Mouse (Mus musculus) MEL (cell line): ENCODE measurements around the gene Ndufaf8. TPM values are rescaled to one million over a fixed set of nuclear protein-coding genes. Genes with fewer than 3 reads are reported as not detected.

Source experiments
- DNase-seq: peaks from one replicate; pipeline ENCODE4 v3.0.0; 2011; ENCODE audit warnings: low read depth, low spot score
- H3K27ac ChIP-seq: 2 replicates; pipeline ENCODE4 v1.5.1; 2012; ENCODE audit warnings: low read depth, mild to moderate bottlenecking, control low read depth, low read length, moderate library complexity; ENCODE audit not compliant: control insufficient read depth
- H3K27me3 ChIP-seq, 2 experiments: fragments of 150-350 bp in 1 of 2; sonication (generic) in 1 of 2; 2 replicates each; pipeline ENCODE4 v1.6.1; 2012; ENCODE audit warnings: low read length in 2 of 2, mild to moderate bottlenecking in 2 of 2, improper control_type of control experiment in 1 of 2, moderate library complexity in 1 of 2; ENCODE audit not compliant: insufficient read depth in 2 of 2, control insufficient read depth in 1 of 2
- H3K36me3 ChIP-seq, 2 experiments: 2 replicates each; pipeline ENCODE4 v1.6.1; 2012 to 2014; ENCODE audit warnings: low read length in 2 of 2, improper control_type of control experiment in 1 of 2, inconsistent platforms in 1 of 2, mild to moderate bottlenecking in 1 of 2; ENCODE audit not compliant: insufficient read depth in 2 of 2, control insufficient read depth in 1 of 2
- H3K4me1 ChIP-seq, 2 experiments: fragments of 150-350 bp in 1 of 2; sonication (generic) in 1 of 2; 2 replicates each; pipeline ENCODE4 v1.6.1; 2012; ENCODE audit warnings: low read length in 2 of 2, improper control_type of control experiment in 1 of 2, mild to moderate bottlenecking in 1 of 2; ENCODE audit not compliant: insufficient read depth in 2 of 2, control insufficient read depth in 1 of 2
- H3K4me3 ChIP-seq, 2 experiments: fragments of 150-350 bp in 1 of 2; sonication (generic) in 1 of 2; 2 replicates each; pipeline ENCODE4 v1.5.1; 2012; ENCODE audit warnings: low read depth in 2 of 2, low read length in 2 of 2, mild to moderate bottlenecking in 2 of 2, moderate library complexity in 2 of 2, control low read depth in 1 of 2, improper control_type of control experiment in 1 of 2; ENCODE audit not compliant: control insufficient read depth in 1 of 2, insufficient read depth in 1 of 2
- H3K79me2 ChIP-seq: 2 replicates; pipeline ENCODE4 v1.6.1; 2012; ENCODE audit warnings: mild to moderate bottlenecking, low read length, moderate library complexity; ENCODE audit not compliant: control insufficient read depth, poor library complexity, insufficient read depth
- H3K9ac ChIP-seq: 2 replicates; pipeline ENCODE4 v1.6.1; 2012; ENCODE audit warnings: low read depth, mild to moderate bottlenecking, control low read depth, low read length, moderate library complexity; ENCODE audit not compliant: control insufficient read depth, poor library complexity, severe bottlenecking
- H3K9me3 ChIP-seq: fragments of 150-350 bp; sonication (generic); replicated peaks from 2 replicates; pipeline ENCODE4 v1.6.1; 2012; ENCODE audit warnings: mild to moderate bottlenecking, low read length, improper control_type of control experiment, moderate library complexity; ENCODE audit not compliant: insufficient read depth
- CHD1 ChIP-seq: IDR thresholded peaks from 2 replicates; pipeline ENCODE4 v1.6.1; 2012; ENCODE audit warnings: low read depth, mild to moderate bottlenecking, inconsistent platforms, low read length, improper control_type of control experiment
- CTCF ChIP-seq, 3 experiments: IDR thresholded peaks in 2 of 3; conservative IDR thresholded peaks in 1 of 3; 2 replicates each; pipeline ENCODE4 v1.5.1; 2011 to 2012; ENCODE audit warnings: low read length in 3 of 3, low read depth in 2 of 3, mild to moderate bottlenecking in 2 of 3, improper control_type of control experiment in 1 of 3, inconsistent platforms in 1 of 3, mixed read lengths in 1 of 3, moderate library complexity in 1 of 3; ENCODE audit not compliant: control insufficient read depth in 1 of 3, insufficient read depth in 1 of 3, poor library complexity in 1 of 3, severe bottlenecking in 1 of 3
- E2F4 ChIP-seq: IDR thresholded peaks from 2 replicates; pipeline ENCODE4 v1.6.1; 2011; ENCODE audit warnings: low read depth, low read length, improper control_type of control experiment, borderline replicate concordance
- ELF1 ChIP-seq: IDR thresholded peaks from 2 replicates; pipeline ENCODE4 v1.6.1; 2014; ENCODE audit warnings: low read depth, mild to moderate bottlenecking, inconsistent platforms, low read length, improper control_type of control experiment, moderate library complexity
- EP300 ChIP-seq, 2 experiments: IDR thresholded peaks; 2 replicates each; pipeline ENCODE4 v1.6.1; 2011; ENCODE audit warnings: improper control_type of control experiment in 2 of 2, low read length in 2 of 2, low read depth in 1 of 2, mild to moderate bottlenecking in 1 of 2
- ETS1 ChIP-seq: IDR thresholded peaks from 2 replicates; pipeline ENCODE4 v1.6.1; 2012; ENCODE audit warnings: low read depth, mild to moderate bottlenecking, inconsistent platforms, low read length, improper control_type of control experiment, moderate library complexity
- GABPA ChIP-seq: IDR thresholded peaks from 2 replicates; pipeline ENCODE4 v1.6.1; 2012; ENCODE audit warnings: low read depth, mild to moderate bottlenecking, inconsistent platforms, low read length, improper control_type of control experiment, moderate library complexity
- GATA1 ChIP-seq: IDR thresholded peaks from 2 replicates; pipeline ENCODE4 v1.6.1; 2011; ENCODE audit warnings: low read depth, low read length, improper control_type of control experiment
- KAT2A ChIP-seq: conservative IDR thresholded peaks from 2 replicates; pipeline ENCODE4 v1.6.1; 2012; ENCODE audit warnings: low read depth, low read length, improper control_type of control experiment, inconsistent platforms
- MAX ChIP-seq: IDR thresholded peaks from 2 replicates; pipeline ENCODE4 v1.6.1; 2011; ENCODE audit warnings: low read length, improper control_type of control experiment
- MXI1 ChIP-seq: IDR thresholded peaks from 2 replicates; pipeline ENCODE4 v1.6.1; 2011; ENCODE audit warnings: mild to moderate bottlenecking, low read depth, low read length, improper control_type of control experiment
- NELFE ChIP-seq: IDR thresholded peaks from 2 replicates; pipeline ENCODE4 v1.6.1; 2011; ENCODE audit warnings: low read depth, low read length, improper control_type of control experiment
- NRF1 ChIP-seq: IDR thresholded peaks from 2 replicates; pipeline ENCODE4 v1.6.1; 2014; ENCODE audit warnings: low read depth, mild to moderate bottlenecking, inconsistent platforms, low read length, improper control_type of control experiment, moderate library complexity; ENCODE audit not compliant: poor library complexity, insufficient read depth, severe bottlenecking
- POLR2A ChIP-seq, 2 experiments: IDR thresholded peaks; 2 replicates each; pipeline ENCODE4 v1.6.1; 2011 to 2012; ENCODE audit warnings: low read length in 2 of 2, mild to moderate bottlenecking in 2 of 2, control low read depth in 1 of 2, improper control_type of control experiment in 1 of 2, low read depth in 1 of 2, moderate library complexity in 1 of 2; ENCODE audit not compliant: control insufficient read depth in 1 of 2, insufficient read depth in 1 of 2, poor library complexity in 1 of 2
- POLR2AphosphoS2 ChIP-seq: IDR thresholded peaks from 2 replicates; pipeline ENCODE4 v1.6.1; 2011; ENCODE audit warnings: low read length, improper control_type of control experiment
- SIN3A ChIP-seq: IDR thresholded peaks from 2 replicates; pipeline ENCODE4 v1.6.1; 2012; ENCODE audit warnings: low read length, improper control_type of control experiment, inconsistent platforms
- ZC3H11A ChIP-seq: IDR thresholded peaks from 2 replicates; pipeline ENCODE4 v1.6.1; 2012; ENCODE audit warnings: low read depth, mild to moderate bottlenecking, inconsistent platforms, low read length, improper control_type of control experiment
- ZNF384 ChIP-seq: IDR thresholded peaks from 2 replicates; pipeline ENCODE4 v1.6.1; 2012; ENCODE audit warnings: low read depth, mild to moderate bottlenecking, inconsistent platforms, low read length, improper control_type of control experiment
- polyA plus RNA-seq, 2 experiments: library from polyadenylated mRNA; stranded (reverse) in 1 of 2; unstranded in 1 of 2; fragments of >175 nt in 1 of 2; fragments of >200 nt in 1 of 2; gene quantifications; 2 replicates each; pipeline versions ENCODE4 v1.2.1 to v1.2.4; 2012; ENCODE audit warnings: low replicate concordance in 2 of 2, low read depth in 1 of 2; ENCODE audit not compliant: insufficient read length in 2 of 2, insufficient read depth in 1 of 2, missing spikeins in 1 of 2
- total RNA-seq: library from RNA; depleted of rRNA; stranded (reverse); fragments of 300-350 nt; gene quantifications from 2 replicates; pipeline ENCODE4 v1.2.3, GENCODE M21; 2012

Ndufaf8 gene
- total and polyA plus RNA-seq, 3 experiments: 77.6 to 120 TPM; not detected in 1

DNA sequence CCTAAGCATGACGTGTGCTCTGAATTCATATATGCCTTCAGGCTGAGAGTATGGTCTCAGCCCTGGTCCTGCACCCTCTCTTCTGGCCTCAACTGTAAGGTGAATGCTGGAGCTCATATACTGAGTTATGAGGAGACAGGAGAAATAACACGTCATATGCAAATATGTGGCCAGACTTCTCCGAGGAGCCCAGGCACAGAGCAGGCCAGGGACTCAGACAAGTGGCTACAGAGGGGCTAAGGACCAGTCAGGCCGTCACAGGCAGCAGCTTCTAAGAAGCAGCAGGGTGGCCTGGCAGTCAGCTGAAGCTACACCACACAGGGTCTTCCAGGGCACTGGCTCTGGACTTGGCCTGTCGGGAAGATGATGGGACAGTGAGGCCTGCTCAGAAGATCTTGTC, 35.4 kb upstream of the Ndufaf8 start:
- no peak overlapping the region for H3K27ac ChIP-seq
- no peaks in the 10 kb centered on the region for H3K79me2 ChIP-seq
- no peaks in the 10 kb centered on the region; a peak in 1 of 4 replicates for H3K4me1 ChIP-seq
- no peak for DNase-seq
- H3K9me3 ChIP-seq: no peaks in the 10 kb centered on the region
- no peak for TF ChIP-seq POLR2AphosphoS2
- no peak for TF ChIP-seq NELFE
- no peak for TF ChIP-seq POLR2A (IDR thresholded peaks at IDR 0.05; ENCODE audit: control insufficient read depth in 1 of 2, insufficient read depth in 1 of 2, low read depth in 1 of 2, low read length in 2 of 2, poor library complexity in 1 of 2)
- TF ChIP-seq MAX: no peak
- TF ChIP-seq GATA1: no peak
- no peak for TF ChIP-seq EP300 (IDR thresholded peaks at IDR 0.05; ENCODE audit: low read depth in 1 of 2, low read length in 2 of 2)
- TF ChIP-seq ELF1: no peak
- TF ChIP-seq SIN3A: no peak
- no peak for TF ChIP-seq ZC3H11A
- no peak for TF ChIP-seq NRF1
- no peak for TF ChIP-seq CHD1
- TF ChIP-seq E2F4: no peak
- no peak for TF ChIP-seq KAT2A
- H3K9ac ChIP-seq: no peak overlapping the region
- no peaks in the 10 kb centered on the region; a peak in 2 of 4 replicates for H3K27me3 ChIP-seq
- H3K4me3 ChIP-seq: no peak overlapping the region
- H3K36me3 ChIP-seq: no peaks in the 10 kb centered on the region

DNA sequence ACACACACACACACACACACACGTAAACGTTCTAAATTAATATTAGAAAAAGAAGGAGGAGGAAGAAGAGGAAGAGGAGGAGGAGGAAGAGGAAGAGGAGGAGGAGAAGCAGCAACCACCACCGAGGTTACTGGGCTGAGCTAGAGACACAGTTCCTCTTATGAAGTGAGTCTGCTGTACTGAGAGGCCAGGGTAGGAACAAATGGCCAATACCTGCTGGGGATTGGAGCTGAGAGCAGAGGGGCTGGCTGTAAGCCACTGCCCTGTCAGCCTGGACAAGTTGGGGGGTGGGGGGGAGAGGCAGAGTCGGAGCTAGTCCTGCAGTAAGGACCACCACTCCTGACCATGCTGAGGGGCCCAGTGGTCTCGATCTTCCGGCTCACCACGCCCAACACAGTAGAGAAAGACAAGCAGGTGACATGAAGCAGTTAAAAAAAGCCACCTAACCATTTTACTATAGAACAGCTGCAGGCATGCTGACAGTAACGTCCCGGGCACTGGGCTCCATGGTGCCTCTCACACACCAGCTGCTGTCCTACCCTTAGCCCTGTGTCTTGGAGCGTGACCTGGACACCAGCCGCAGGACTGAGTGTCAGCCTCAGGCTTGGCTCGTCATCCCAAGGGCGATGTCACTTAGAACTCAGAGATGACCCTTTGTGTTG, 34.6 kb upstream of the Ndufaf8 start:
- no peaks in the 10 kb centered on the region; a peak in 1 of 4 replicates for H3K4me1 ChIP-seq
- TF ChIP-seq NRF1: no peak
- TF ChIP-seq MXI1: no peak
- TF ChIP-seq GATA1: no peak
- no peak for TF ChIP-seq ETS1
- no peak for TF ChIP-seq E2F4
- no peak for TF ChIP-seq POLR2AphosphoS2
- no peak for TF ChIP-seq ZNF384
- TF ChIP-seq GABPA: no peak
- no peak for TF ChIP-seq CTCF (IDR thresholded peaks at IDR 0.05 in 2 of 3, conservative IDR thresholded peaks at IDR 0.05 in 1 of 3; ENCODE audit: control insufficient read depth in 1 of 3, insufficient read depth in 1 of 3, low read depth in 2 of 3, low read length in 3 of 3, poor library complexity in 1 of 3, severe bottlenecking in 1 of 3)
- H3K79me2 ChIP-seq: no peaks in the 10 kb centered on the region
- H3K36me3 ChIP-seq: no peaks in the 10 kb centered on the region
- no peak overlapping the region for H3K9ac ChIP-seq
- no peak overlapping the region for H3K4me3 ChIP-seq
- no peaks in the 10 kb centered on the region for H3K9me3 ChIP-seq
- H3K27me3 ChIP-seq: no peaks in the 10 kb centered on the region
- no peak overlapping the region for H3K27ac ChIP-seq
- DNase-seq: peak; percentile 50
